Mouse (Mus musculus): ENCODE results near the gene Dnajb12. TPM values are rescaled to one million over a fixed set of nuclear protein-coding genes. Genes with fewer than 3 reads are reported as not detected.

Gene Dnajb12
- polyA plus RNA-seq, 1 experiment, result 47.7 TPM

GRCm38 (mm10) chr10:59920810-59921681 is 41.7 kb downstream of the Dnajb12 start:
- Histone ChIP-seq H3K4me1 (ENCODE audit: control insufficient read depth, insufficient read depth, low read length) (peaks cover 14% of the 10 kb centered on the region), H3K36me3 (ENCODE audit: control insufficient read depth, insufficient read depth, low read length) (no peaks in the 10 kb centered on the region), H3K27me3 (ENCODE audit: control insufficient read depth, insufficient read depth, low read length) (no peaks in the 10 kb centered on the region), H3K4me3 (ENCODE audit: control insufficient read depth, low read depth, low read length) (peak overlapping the region; percentile 57), H3K27ac (ENCODE audit: control insufficient read depth, insufficient read depth, low read depth, low read length) (peak overlapping the region; percentile 41)
- TF ChIP-seq POLR2A (IDR thresholded peaks at IDR 0.05; ENCODE audit: control insufficient read depth, low read depth, low read length) (no peak), CTCF (IDR thresholded peaks at IDR 0.05; ENCODE audit: control insufficient read depth, insufficient read depth, insufficient replicate concordance, low read depth, low read length) (no peak)

GRCm38 (mm10) chr10:59923493-59923892 is 44.1 kb downstream of the Dnajb12 start:
- peaks cover 10% of the 10 kb centered on the region for H3K4me1 ChIP-seq (ENCODE audit: control insufficient read depth, insufficient read depth, low read length)
- TF ChIP-seq POLR2A (IDR thresholded peaks at IDR 0.05; ENCODE audit: control insufficient read depth, low read depth, low read length) (no peak), CTCF (IDR thresholded peaks at IDR 0.05; ENCODE audit: control insufficient read depth, insufficient read depth, insufficient replicate concordance, low read depth, low read length) (no peak)
- no peak overlapping the region for H3K27ac ChIP-seq (ENCODE audit: control insufficient read depth, insufficient read depth, low read depth, low read length)
- H3K36me3 ChIP-seq (ENCODE audit: control insufficient read depth, insufficient read depth, low read length), result no peaks in the 10 kb centered on the region
- H3K27me3 ChIP-seq (ENCODE audit: control insufficient read depth, insufficient read depth, low read length), result no peaks in the 10 kb centered on the region
- H3K4me3 ChIP-seq (ENCODE audit: control insufficient read depth, low read depth, low read length), result no peak overlapping the region

- no peaks in the 10 kb centered on the region for H3K36me3 ChIP-seq (ENCODE audit: control insufficient read depth, insufficient read depth, low read length)
- no peak overlapping the region for H3K27ac ChIP-seq (ENCODE audit: control insufficient read depth, insufficient read depth, low read depth, low read length)
- TF ChIP-seq CTCF (IDR thresholded peaks at IDR 0.05; ENCODE audit: control insufficient read depth, insufficient read depth, insufficient replicate concordance, low read depth, low read length) (no peak), POLR2A (IDR thresholded peaks at IDR 0.05; ENCODE audit: control insufficient read depth, low read depth, low read length) (no peak)
- no peaks in the 10 kb centered on the region for H3K27me3 ChIP-seq (ENCODE audit: control insufficient read depth, insufficient read depth, low read length)
- H3K4me3 ChIP-seq (ENCODE audit: control insufficient read depth, low read depth, low read length), result no peak overlapping the region
- H3K4me1 ChIP-seq (ENCODE audit: control insufficient read depth, insufficient read depth, low read length), result peaks cover 10% of the 10 kb centered on the region
These were observed 44.9 kb downstream of the Dnajb12 start for GRCm38 (mm10) chr10:59924305-59924704.

GRCm38 (mm10) chr10:59929205-59929604 is 49.8 kb downstream of the Dnajb12 start:
- no peak overlapping the region for H3K27ac ChIP-seq (ENCODE audit: control insufficient read depth, insufficient read depth, low read depth, low read length)
- no peak overlapping the region for H3K4me3 ChIP-seq (ENCODE audit: control insufficient read depth, low read depth, low read length)
- no peak for TF ChIP-seq POLR2A (IDR thresholded peaks at IDR 0.05; ENCODE audit: control insufficient read depth, low read depth, low read length)
- TF ChIP-seq CTCF (IDR thresholded peaks at IDR 0.05; ENCODE audit: control insufficient read depth, insufficient read depth, insufficient replicate concordance, low read depth, low read length), result no peak
- no peaks in the 10 kb centered on the region for H3K36me3 ChIP-seq (ENCODE audit: control insufficient read depth, insufficient read depth, low read length)
- H3K27me3 ChIP-seq (ENCODE audit: control insufficient read depth, insufficient read depth, low read length), result no peaks in the 10 kb centered on the region
- H3K4me1 ChIP-seq (ENCODE audit: control insufficient read depth, insufficient read depth, low read length), result peaks cover 8% of the 10 kb centered on the region

GRCm38 (mm10) chr10:59930996-59931395 is 51.6 kb downstream of the Dnajb12 start:
- Histone ChIP-seq H3K4me1 (ENCODE audit: control insufficient read depth, insufficient read depth, low read length) (peaks cover 8% of the 10 kb centered on the region), H3K27ac (ENCODE audit: control insufficient read depth, insufficient read depth, low read depth, low read length) (0 out of 2 replicates have a peak overlapping the region, but pooled peaks have one; percentile 13), H3K4me3 (ENCODE audit: control insufficient read depth, low read depth, low read length) (peak overlapping the region; percentile 83), H3K36me3 (ENCODE audit: control insufficient read depth, insufficient read depth, low read length) (no peaks in the 10 kb centered on the region), H3K27me3 (ENCODE audit: control insufficient read depth, insufficient read depth, low read length) (no peaks in the 10 kb centered on the region)
- TF ChIP-seq CTCF (IDR thresholded peaks at IDR 0.05; ENCODE audit: control insufficient read depth, insufficient read depth, insufficient replicate concordance, low read depth, low read length) (no peak), POLR2A (IDR thresholded peaks at IDR 0.05; ENCODE audit: control insufficient read depth, low read depth, low read length) (no peak)

- Histone ChIP-seq H3K36me3 (ENCODE audit: control insufficient read depth, insufficient read depth, low read length) (no peaks in the 10 kb centered on the region), H3K4me3 (ENCODE audit: control insufficient read depth, low read depth, low read length) (no peak overlapping the region), H3K4me1 (ENCODE audit: control insufficient read depth, insufficient read depth, low read length) (peaks cover 8% of the 10 kb centered on the region), H3K27me3 (ENCODE audit: control insufficient read depth, insufficient read depth, low read length) (no peaks in the 10 kb centered on the region), H3K27ac (ENCODE audit: control insufficient read depth, insufficient read depth, low read depth, low read length) (no peak overlapping the region)
- TF ChIP-seq POLR2A (IDR thresholded peaks at IDR 0.05; ENCODE audit: control insufficient read depth, low read depth, low read length), result no peak
- TF ChIP-seq CTCF (IDR thresholded peaks at IDR 0.05; ENCODE audit: control insufficient read depth, insufficient read depth, insufficient replicate concordance, low read depth, low read length), result no peak
These were observed 53.2 kb downstream of the Dnajb12 start for GRCm38 (mm10) chr10:59932521-59932920.

GRCm38 (mm10) chr10:59934039-59934438 is 54.7 kb downstream of the Dnajb12 start:
- no peaks in the 10 kb centered on the region for H3K36me3 ChIP-seq (ENCODE audit: control insufficient read depth, insufficient read depth, low read length)
- H3K27me3 ChIP-seq (ENCODE audit: control insufficient read depth, insufficient read depth, low read length), result no peaks in the 10 kb centered on the region
- peaks cover 8% of the 10 kb centered on the region for H3K4me1 ChIP-seq (ENCODE audit: control insufficient read depth, insufficient read depth, low read length)
- TF ChIP-seq POLR2A (IDR thresholded peaks at IDR 0.05; ENCODE audit: control insufficient read depth, low read depth, low read length) (no peak), CTCF (IDR thresholded peaks at IDR 0.05; ENCODE audit: control insufficient read depth, insufficient read depth, insufficient replicate concordance, low read depth, low read length) (no peak)
- no peak overlapping the region for H3K4me3 ChIP-seq (ENCODE audit: control insufficient read depth, low read depth, low read length)
- H3K27ac ChIP-seq (ENCODE audit: control insufficient read depth, insufficient read depth, low read depth, low read length), result no peak overlapping the region
